Mouse (Mus musculus) right cerebral cortex, postnatal 4 days (tissue): Measurements from ENCODE around the gene Kif2c.

Experiments used
- DNase-seq: peaks from one replicate; pipeline ENCODE4 v3.0.0-alpha.2; 2022

Gene Kif2c

GRCm38 (mm10) chr4:117113237-117113636 lies 69.2 kb downstream of the Kif2c start:
- no peak for DNase-seq

- DNase-seq: no peak
Observed at GRCm38 (mm10) chr4:117110985-117111384, 71.5 kb downstream of the Kif2c start.

- DNase-seq: no peak
Observed at GRCm38 (mm10) chr4:117110249-117110648, 72.2 kb downstream of the Kif2c start.
